ENCODE assay signal across 27 mouse cellular contexts in the genomic region with DNA sequence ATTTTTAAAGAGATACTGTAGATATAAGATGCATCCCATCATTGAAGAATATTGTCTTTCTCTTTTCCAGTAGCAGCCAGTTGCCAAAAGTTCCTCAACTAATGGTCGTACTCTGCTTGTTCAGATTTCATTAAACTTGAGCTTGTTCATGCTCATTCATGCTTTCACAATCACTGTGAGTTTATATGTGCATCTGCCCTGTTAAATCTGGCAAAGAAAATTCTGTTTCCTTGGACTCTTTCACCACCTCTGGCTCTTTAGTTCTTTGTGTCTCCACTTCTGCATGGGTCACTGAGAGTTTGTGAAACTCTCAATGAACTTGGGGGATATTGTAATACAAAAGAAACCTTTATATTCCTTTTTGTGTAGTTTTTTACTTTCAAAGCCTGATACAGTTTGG.
"Had no signal": no experiment of that assay in that cellular context is flagged by ENCODE, and none has a peak within 500 bp of the region (broad histone marks: within the 10 kb centered on the region; RNA-seq: fewer than 3 reads in every experiment).

No protein-coding gene starts in this region.

- H3K9ac ChIP-seq: heart, embryonic 13.5 days; heart, embryonic 15.5 days; hindbrain, embryonic 13.5 days; hindbrain, embryonic 15.5 days; kidney, embryonic 15.5 days; limb, embryonic 12.5 days; liver, embryonic 13.5 days; liver, embryonic 15.5 days had no signal

- H3K4me2 ChIP-seq: heart, embryonic 11.5 days; heart, embryonic 13.5 days; heart, embryonic 15.5 days; hindbrain, embryonic 13.5 days; hindbrain, embryonic 15.5 days; kidney, embryonic 15.5 days; limb, embryonic 12.5 days; liver, embryonic 11.5 days; liver, embryonic 13.5 days; liver, embryonic 15.5 days had no signal

- DNase-seq: gastrocnemius, postnatal 10 days; gastrocnemius, postnatal 36 days; heart, adult 2 months; heart, postnatal 14 days; heart, postnatal 36 days; kidney, adult 11 months; kidney, adult 2 months; kidney, adult 9 months; kidney, postnatal 14 days; kidney, postnatal 36 days; liver; liver, embryonic 13.5 days had no signal

- H3K4me1 ChIP-seq: heart, embryonic 13.5 days; heart, embryonic 15.5 days; hindbrain, embryonic 13.5 days; hindbrain, embryonic 15.5 days; kidney, embryonic 15.5 days; limb, embryonic 10.5 days; limb, embryonic 12.5 days; liver, embryonic 13.5 days; liver, embryonic 15.5 days had no signal

- H3K9me3 ChIP-seq: heart, embryonic 13.5 days; heart, embryonic 15.5 days; hindbrain, embryonic 13.5 days; hindbrain, embryonic 15.5 days; kidney, embryonic 15.5 days; limb, embryonic 10.5 days; limb, embryonic 12.5 days; liver, embryonic 13.5 days; liver, embryonic 15.5 days had no signal

- H3K27me3 ChIP-seq: heart, embryonic 13.5 days; heart, embryonic 15.5 days; hindbrain, embryonic 13.5 days; hindbrain, embryonic 15.5 days; kidney, embryonic 15.5 days; limb, embryonic 12.5 days; liver, embryonic 13.5 days; liver, embryonic 15.5 days had no signal

- H3K36me3 ChIP-seq: heart, embryonic 13.5 days; heart, embryonic 15.5 days; hindbrain, embryonic 13.5 days; hindbrain, embryonic 15.5 days; kidney, embryonic 15.5 days; limb, embryonic 10.5 days; limb, embryonic 12.5 days; liver, embryonic 13.5 days; liver, embryonic 15.5 days had no signal

- H3K27ac ChIP-seq: heart, adult 2 months; heart, embryonic 13.5 days; heart, embryonic 15.5 days; hindbrain, embryonic 13.5 days; hindbrain, embryonic 15.5 days; hindbrain, postnatal 0 days; kidney, embryonic 15.5 days; kidney, postnatal 0 days; layer of hippocampus, adult 2 months; left cerebral cortex, adult 2 months; limb, embryonic 10.5 days; limb, embryonic 12.5 days; liver, embryonic 13.5 days; liver, embryonic 15.5 days had no signal

- H3K4me3 ChIP-seq: heart, adult 2 months; heart, embryonic 13.5 days; heart, embryonic 15.5 days; hindbrain, embryonic 13.5 days; hindbrain, embryonic 15.5 days; kidney, embryonic 15.5 days; layer of hippocampus, adult 2 months; left cerebral cortex, adult 2 months; limb, embryonic 10.5 days; limb, embryonic 12.5 days; liver, embryonic 13.5 days; liver, embryonic 15.5 days had no signal

- ATAC-seq: hindbrain, postnatal 0 days; intestine, embryonic 16.5 days had no signal
